Mouse (Mus musculus) megakaryocyte-erythroid progenitor cell, adult 5-6 weeks (primary cell): ENCODE measurements around the gene Gna13. TPM values are rescaled to one million over a fixed set of nuclear protein-coding genes. Genes with fewer than 3 reads are reported as not detected.
A peak's percentile ranks its signal among the peaks of the same experiment; 100 is the strongest.

Experiments used
- ATAC-seq: replicated peaks from 2 replicates; pipeline ENCODE4 v1.8.0; 2016; ENCODE audit warnings: mild to moderate bottlenecking, inconsistent platforms; ENCODE audit not compliant: severe bottlenecking, poor library complexity, low FRiP score, low TSS enrichment
- total RNA-seq, 2 experiments: library from RNA; stranded (forward) in 1 of 2; stranded (reverse) in 1 of 2; fragments of 200-1000, 215-1000 nt in 1 of 2; fragments of >200 nt in 1 of 2; fragmentation: Nextera tagmentation in 1 of 2; gene quantifications; 2 replicates each; pipeline ENCODE4 v1.2.3; 2014 to 2017

Gna13 gene
- total RNA-seq, 2 experiments from 2014 or later, result 34.0 to 36.7 TPM

DNA sequence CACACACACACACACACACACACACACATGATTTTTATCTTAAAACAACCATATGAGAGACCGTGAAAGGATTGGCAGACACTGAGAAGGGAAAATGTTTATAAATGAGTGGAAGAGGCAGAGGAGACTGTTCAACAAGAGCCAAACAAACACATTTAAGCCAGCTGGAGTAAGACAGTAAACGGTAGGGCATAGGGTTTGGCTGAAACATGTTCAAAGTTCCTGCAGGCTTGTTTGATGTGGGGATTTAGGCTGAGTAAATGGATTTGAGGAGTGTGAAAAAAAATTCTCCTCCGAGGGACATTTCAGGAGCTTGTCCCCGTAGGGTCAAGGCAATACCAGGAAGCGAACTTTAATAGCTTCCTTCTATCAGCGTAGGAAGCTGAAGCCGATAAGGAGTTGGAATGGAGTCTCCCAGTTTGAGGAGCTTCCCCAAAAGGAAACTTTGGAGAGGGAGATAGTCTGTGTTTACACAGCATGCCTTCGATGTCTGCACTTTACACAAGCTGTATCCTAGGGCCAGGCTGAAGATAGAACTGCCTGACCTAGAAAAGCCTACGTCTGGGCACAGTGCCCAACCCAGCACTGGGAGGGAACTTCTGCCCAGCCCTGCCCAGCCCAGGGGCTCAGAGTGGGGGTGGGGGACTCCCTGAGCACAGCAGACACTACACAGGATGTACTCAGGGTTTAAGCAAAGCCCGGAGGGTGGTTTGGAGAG lies 15.2 kb upstream of the Gna13 start:
- ATAC-seq, result peak; percentile 80

- peak; percentile 12 for ATAC-seq
Observed at GRCm38 (mm10) chr11:109348408-109348807, 14.2 kb upstream of the Gna13 start.

DNA sequence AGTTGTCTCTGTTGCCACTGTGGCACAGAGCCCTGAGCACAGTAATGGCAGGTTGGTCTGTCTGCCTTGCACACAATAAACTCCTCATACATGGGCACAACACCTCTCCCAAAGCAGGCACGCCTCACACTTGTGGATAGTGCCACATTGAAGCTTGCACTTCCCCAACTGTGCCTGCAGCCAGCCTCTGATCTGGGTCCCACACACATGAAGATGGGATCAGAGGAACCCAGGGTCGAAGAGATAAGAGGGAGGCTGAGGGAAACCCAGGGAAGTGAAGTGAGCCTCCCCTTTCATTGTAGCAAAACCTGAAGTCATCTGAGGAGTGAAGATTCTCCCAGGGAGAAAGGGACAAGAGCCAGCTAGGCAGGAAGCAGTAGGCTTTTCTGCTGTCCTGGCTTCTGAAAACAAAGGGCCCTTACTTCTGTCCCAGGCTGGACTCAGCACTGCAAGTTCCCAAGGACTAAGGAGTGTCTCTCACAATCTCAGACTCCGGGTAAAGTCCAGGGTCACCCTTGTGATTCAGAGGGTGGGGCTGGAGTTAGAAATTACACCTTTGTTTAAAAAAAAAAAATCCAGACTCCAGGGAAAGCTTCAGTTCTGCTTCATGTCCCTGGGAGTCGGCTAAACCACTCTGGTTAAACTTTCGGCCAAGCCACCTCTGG lies 12.8 kb upstream of the Gna13 start:
- peak; percentile 48 for ATAC-seq

DNA sequence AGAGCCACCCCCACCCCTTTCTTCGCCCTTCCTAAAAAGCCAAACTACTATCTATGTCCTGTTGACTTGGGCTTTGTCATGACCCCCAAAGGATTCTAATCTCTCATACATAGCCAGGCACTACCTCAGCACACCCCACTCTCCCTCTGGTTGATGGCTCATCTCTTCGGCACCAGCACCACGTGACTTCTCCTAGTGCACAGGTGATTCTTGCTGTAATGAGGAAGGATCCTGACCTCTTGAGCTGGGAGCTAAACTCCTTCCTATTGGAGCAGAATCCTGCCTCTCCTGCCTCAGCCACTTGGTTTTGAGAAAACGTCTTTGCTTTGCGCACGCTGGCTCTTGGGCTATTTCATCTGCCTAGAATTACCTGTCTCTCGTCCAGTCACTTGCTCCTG lies 12.3 kb upstream of the Gna13 start:
- ATAC-seq, result no peak

DNA sequence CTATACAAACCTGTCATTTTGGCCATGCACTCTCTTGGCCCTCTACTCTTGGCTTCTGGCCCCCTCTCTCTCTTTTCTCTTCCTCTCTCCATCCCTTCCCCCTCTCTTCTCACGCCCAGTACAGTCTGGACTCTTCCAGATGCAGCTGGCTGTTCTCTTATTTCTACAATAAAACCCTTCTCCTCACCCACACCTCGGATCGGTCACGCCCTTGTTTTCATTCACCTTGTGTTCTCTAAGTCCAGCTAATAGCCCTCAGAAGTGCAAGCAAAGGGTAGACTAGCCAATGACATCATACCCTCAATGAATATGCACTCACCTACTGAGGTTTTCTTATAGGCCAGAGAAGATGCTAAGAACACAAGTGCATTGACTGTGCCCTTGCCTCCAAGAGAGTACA lies 11.1 kb upstream of the Gna13 start:
- ATAC-seq, result no peak

- ATAC-seq, result 0 out of 2 replicates have a peak, but pooled peaks have one; percentile 21
Observed at GRCm38 (mm10) chr11:109353391-109354235, 9.0 kb upstream of the Gna13 start.

- 0 out of 2 replicates have a peak, but pooled peaks have one; percentile 9 for ATAC-seq
Observed at GRCm38 (mm10) chr11:109354236-109354613, 8.4 kb upstream of the Gna13 start.

- ATAC-seq, result no peak
Observed at GRCm38 (mm10) chr11:109355771-109356388, 6.8 kb upstream of the Gna13 start.

DNA sequence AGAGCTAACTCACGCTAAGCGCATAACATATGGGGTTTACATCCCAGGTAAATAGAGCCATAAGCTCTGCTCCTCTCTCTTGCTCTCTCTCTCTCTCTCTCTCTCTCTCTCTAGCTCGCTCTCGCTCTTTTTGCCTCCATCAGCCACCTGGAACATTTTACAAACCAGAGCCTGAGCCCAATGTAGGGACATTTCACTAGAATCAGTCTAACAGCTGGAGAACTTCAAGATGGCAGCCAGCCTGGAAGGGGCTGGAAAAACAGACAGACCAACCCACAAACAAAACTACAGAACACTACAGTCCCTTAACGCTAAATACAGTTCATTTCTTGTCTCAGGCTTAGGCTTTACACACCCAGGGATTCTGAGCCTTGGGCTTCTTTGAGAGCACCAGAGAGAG lies 5.5 kb upstream of the Gna13 start:
- ATAC-seq, result no peak

- ATAC-seq, result no peak
Observed at GRCm38 (mm10) chr11:109358549-109358948, 4.1 kb upstream of the Gna13 start.

DNA sequence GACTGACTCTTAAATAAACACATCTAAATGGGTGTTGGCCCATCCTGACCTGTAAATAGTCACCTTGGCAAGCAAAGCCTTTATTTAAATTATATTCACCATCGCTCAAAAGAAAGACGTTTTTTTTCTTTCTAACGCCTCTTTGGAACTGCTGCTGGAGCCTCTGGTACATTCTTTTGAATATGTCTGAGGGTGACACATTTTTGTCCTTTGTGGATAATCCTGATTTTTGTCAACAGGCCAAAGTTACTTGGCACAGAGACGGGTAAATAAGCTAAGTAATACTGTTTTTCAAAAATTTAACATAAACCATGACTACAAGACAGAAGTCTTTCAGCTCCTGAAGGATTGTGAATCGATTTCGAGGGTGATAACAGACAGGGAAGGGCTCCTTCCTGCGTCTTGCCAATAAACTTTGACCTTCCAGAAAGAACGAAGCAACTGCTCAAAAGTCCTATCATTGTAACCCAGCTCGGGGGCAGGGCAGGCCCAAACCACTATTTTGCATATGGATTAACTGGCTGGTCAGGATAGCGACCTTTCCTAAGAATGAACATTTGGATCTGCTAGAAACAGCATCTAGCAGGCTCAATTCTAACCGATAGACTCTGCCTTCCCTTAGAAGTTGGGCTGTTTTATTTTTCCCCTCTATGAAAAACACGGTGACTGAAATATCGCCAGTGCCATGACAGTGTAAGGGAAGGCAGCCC lies 3.4 kb upstream of the Gna13 start:
- ATAC-seq, result no peak

DNA sequence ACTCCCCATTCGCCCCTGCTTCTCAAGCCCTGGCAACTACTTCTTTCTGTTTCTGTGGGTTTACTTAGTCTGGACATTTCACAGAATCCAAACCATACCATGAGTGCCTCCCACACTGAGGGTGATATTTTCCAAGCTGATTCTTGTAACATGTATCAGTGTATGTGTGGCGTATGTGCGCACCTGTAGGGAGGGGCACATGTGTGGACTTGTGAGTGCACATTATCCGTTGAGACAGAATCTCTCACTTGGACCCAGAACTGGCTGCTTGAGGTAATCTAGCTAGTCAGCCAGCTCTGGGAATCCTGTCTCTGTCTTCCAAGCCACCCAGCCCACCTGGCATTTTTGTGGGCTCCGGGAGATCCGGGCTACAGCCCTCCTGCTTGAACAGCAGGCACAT lies 2.5 kb upstream of the Gna13 start:
- no peak for ATAC-seq

DNA sequence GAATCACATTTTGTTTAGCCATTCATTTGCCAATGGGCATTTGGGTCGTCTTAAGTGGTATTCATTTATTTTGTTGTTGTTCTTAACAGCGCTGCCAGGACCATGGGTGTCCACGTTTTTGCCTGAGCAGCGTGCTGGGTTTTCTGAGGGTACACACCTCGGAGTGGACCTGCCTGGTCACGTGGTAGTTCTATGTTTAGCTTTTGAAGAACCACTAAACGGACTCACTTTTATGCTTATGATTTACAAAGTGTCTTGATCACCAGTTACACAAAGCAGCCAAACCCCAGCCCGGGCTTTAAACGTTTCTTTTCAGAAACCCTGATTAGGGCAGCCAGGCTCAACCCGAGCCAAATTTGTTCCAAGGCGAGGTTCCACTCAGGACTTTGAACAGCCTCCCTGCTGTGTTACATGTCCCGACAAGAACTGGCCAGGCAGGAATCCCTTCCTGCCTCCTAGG lies 2.0 kb upstream of the Gna13 start:
- no peak for ATAC-seq

- ATAC-seq, result no peak
Observed at GRCm38 (mm10) chr11:109361241-109361630, 1.4 kb upstream of the Gna13 start.

DNA sequence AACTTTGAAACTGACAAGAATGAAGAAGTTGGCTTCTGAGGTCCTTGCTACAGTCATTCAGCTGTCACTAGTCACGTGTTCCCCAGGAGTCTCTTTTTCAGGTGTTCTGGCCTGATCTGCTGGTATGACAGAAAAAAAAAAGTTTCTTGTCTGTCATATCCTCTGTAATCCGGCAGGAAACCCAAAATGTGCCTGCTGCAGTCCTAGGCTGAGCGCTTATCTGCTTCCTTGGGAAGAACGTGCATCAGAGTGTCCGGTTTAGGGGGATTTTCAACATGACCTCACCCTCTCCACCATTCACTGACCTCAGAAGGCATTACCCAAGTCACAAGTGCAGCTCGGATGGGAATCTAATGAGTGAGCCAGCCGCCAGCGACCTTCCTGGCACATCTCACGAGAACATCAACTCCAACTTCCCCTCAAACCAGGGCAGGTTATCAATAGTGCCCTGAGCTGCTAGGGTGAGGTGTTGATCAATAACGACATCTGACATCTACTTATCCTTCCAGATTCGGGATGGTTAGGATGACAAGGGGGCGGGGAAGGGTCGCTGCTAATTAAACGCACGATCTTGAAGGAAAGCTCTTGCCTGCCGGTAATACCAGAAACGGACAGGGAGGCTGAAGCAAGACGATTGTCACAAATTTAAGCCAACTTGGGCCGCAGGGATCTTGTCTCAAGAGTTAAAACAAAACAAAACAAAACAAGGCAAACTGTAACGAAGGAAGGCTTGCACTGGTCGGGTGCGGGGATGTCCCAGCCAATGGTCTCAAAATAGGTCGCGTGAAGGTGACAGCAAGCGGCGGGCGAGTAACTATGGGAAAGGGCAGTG lies 784 bp upstream of the Gna13 start:
- ATAC-seq, result peak; percentile 49

- peak; percentile 22 for ATAC-seq
Observed at GRCm38 (mm10) chr11:109363191-109364133, 831 bp downstream of the Gna13 start.

DNA sequence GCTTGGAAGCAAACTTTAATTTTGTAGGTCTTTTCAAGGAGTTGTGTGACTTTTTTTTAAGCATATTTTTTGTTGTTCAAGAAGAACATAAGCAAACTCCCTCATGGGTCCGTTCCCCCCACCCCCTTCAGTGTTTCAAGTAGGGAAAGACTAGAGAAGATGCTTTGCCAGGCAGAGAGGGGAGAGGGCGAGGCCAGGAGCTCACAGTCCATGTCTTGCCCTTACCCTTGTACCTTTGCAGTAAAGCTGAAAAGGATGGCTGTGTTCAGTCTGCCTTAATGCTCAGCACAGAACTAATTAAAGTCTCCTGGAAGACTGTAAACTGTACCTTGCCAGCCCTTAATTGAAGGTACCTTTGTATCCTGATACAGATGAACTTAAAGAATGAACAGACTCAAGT lies 1.7 kb downstream of the Gna13 start:
- no peak for ATAC-seq
